In genomic region chr11:71772802-71773201, GRCm38 (mm10) we compare ENCODE assay signal across 10 mouse cellular contexts. TPM values are rescaled to one million over a fixed set of nuclear protein-coding genes. Genes with fewer than 3 reads are reported as not detected.
DNase-seq lines count a peak whose midpoint lies in the region; ATAC-seq and TF ChIP-seq lines count a peak whose summit lies in the region.
"Had no signal": no experiment of that assay in that cellular context is flagged by ENCODE, and none has a peak within 500 bp of the region (broad histone marks: within the 10 kb centered on the region; RNA-seq: fewer than 3 reads in every experiment).

No protein-coding gene starts in this region.

- H3K36me3 ChIP-seq in heart, adult 2 months (ENCODE audit: control insufficient read depth, insufficient read depth, low read length) = no peaks in the 10 kb centered on the region
- H3K36me3 ChIP-seq in liver, embryonic 12.5 days = no peaks in the 10 kb centered on the region
- peaks cover 86% of the 10 kb centered on the region for H3K36me3 ChIP-seq in midbrain, embryonic 12.5 days
- H3K36me3 ChIP-seq: embryonic facial prominence, embryonic 13.5 days; lung, embryonic 15.5 days had no signal

- H3K9ac ChIP-seq in heart, adult 2 months (ENCODE audit: low read depth, low read length) = no peak overlapping the region
- no peak overlapping the region for H3K9ac ChIP-seq in liver, embryonic 12.5 days
- H3K9ac ChIP-seq in midbrain, embryonic 12.5 days (replicated peaks) = no peak overlapping the region
- H3K9ac ChIP-seq: embryonic facial prominence, embryonic 13.5 days; lung, embryonic 15.5 days had no signal

- DNase-seq in heart, adult 2 months = no peak
- DNase-seq in heart, postnatal 4 days = no peak
- DNase-seq in liver = no peak
- no peak for DNase-seq in urinary bladder, postnatal 14 days (ENCODE audit: low spot score)

- no peaks in the 10 kb centered on the region for H3K9me3 ChIP-seq in liver, embryonic 12.5 days (replicated peaks)
- no peaks in the 10 kb centered on the region for H3K9me3 ChIP-seq in midbrain, embryonic 12.5 days
- H3K9me3 ChIP-seq: embryonic facial prominence, embryonic 13.5 days; lung, embryonic 15.5 days had no signal

- TF ChIP-seq CTCF in heart, adult 2 months (IDR thresholded peaks at IDR 0.05) = no peak
- TF ChIP-seq CTCF in cortical plate, adult 2 months (IDR thresholded peaks at IDR 0.05; ENCODE audit: extremely low read depth, insufficient read depth, low read length) = no peak

- peaks cover 12% of the 10 kb centered on the region for H3K4me1 ChIP-seq in heart, adult 2 months (ENCODE audit: control insufficient read depth, insufficient read depth, low read length)
- H3K4me1 ChIP-seq in liver, embryonic 12.5 days = 0 out of 2 replicates have a peak, but pooled peaks cover 3% of the 10 kb centered on the region
- peaks cover 20% of the 10 kb centered on the region for H3K4me1 ChIP-seq in cortical plate, adult 2 months (ENCODE audit: control insufficient read depth, insufficient read depth, low read length)
- H3K4me1 ChIP-seq in midbrain, embryonic 12.5 days = peaks cover 27% of the 10 kb centered on the region
- H3K4me1 ChIP-seq: lung, embryonic 15.5 days had no signal

- peak; percentile 45 for ATAC-seq in liver, embryonic 12.5 days
- ATAC-seq in midbrain, embryonic 12.5 days (ENCODE audit: low FRiP score, low read depth) = no peak
- ATAC-seq: CD4-positive, CD25-positive, alpha-beta regulatory T cell, adult 4 months had no signal

- H3K79me2 ChIP-seq in heart, adult 2 months (replicated peaks; ENCODE audit: control insufficient read depth, insufficient read depth, low read length) = no peaks in the 10 kb centered on the region

- H3K4me2 ChIP-seq in liver, embryonic 12.5 days = no peak overlapping the region
- H3K4me2 ChIP-seq in midbrain, embryonic 12.5 days (replicated peaks) = no peak overlapping the region
- H3K4me2 ChIP-seq: embryonic facial prominence, embryonic 13.5 days; lung, embryonic 15.5 days had no signal

- intact Hi-C loops in heart, adult 2 months (cut with DNase I) = loop anchor here (5.0 to 10.0 kb wide), 3 partner anchors 44 to 258 kb away; no protein-coding TSS in a partner anchor

- H3K4me3 ChIP-seq in heart, adult 2 months = no peak overlapping the region
- no peak overlapping the region for H3K4me3 ChIP-seq in liver, embryonic 12.5 days
- H3K4me3 ChIP-seq in cortical plate, adult 2 months (ENCODE audit: insufficient read depth, low read length) = no peak overlapping the region
- H3K4me3 ChIP-seq in midbrain, embryonic 12.5 days = no peak overlapping the region
- H3K4me3 ChIP-seq: embryonic facial prominence, embryonic 13.5 days; lung, embryonic 15.5 days had no signal

- WGBS in heart, adult 2 months = 32% methylated on average over 4 of the region's 4 CpGs
- WGBS in liver, embryonic 12.5 days (ENCODE audit: insufficient replicate concordance) = 12% methylated on average over 4 of the region's 4 CpGs
- 17% methylated on average over 4 of the region's 4 CpGs for WGBS in midbrain, embryonic 12.5 days

- TF ChIP-seq EP300 in heart, adult 2 months (IDR thresholded peaks at IDR 0.05; ENCODE audit: insufficient read depth, low read depth, low read length) = no peak

- TF ChIP-seq POLR2A in heart, adult 2 months (IDR thresholded peaks at IDR 0.05; ENCODE audit: insufficient read depth, low read depth, low read length) = no peak
- TF ChIP-seq POLR2A in cortical plate, adult 2 months (IDR thresholded peaks at IDR 0.05; ENCODE audit: extremely low read depth, insufficient read depth, low read length) = no peak

- no peaks in the 10 kb centered on the region for H3K27me3 ChIP-seq in heart, adult 2 months (ENCODE audit: control insufficient read depth, insufficient read depth, low read length)
- peaks cover 10% of the 10 kb centered on the region for H3K27me3 ChIP-seq in liver, embryonic 12.5 days (replicated peaks)
- H3K27me3 ChIP-seq in midbrain, embryonic 12.5 days = no peaks in the 10 kb centered on the region; the same call in 1 of the 2 replicates
- H3K27me3 ChIP-seq: lung, embryonic 15.5 days had no signal

- H3K27ac ChIP-seq in heart, adult 2 months = peak overlapping the region; percentile 88
- no peak overlapping the region for H3K27ac ChIP-seq in liver, embryonic 12.5 days
- peak overlapping the region; percentile 62 for H3K27ac ChIP-seq in cortical plate, adult 2 months (ENCODE audit: insufficient read depth, low read length)
- peak overlapping the region; percentile 49 for H3K27ac ChIP-seq in midbrain, embryonic 12.5 days (replicated peaks)
- H3K27ac ChIP-seq: embryonic facial prominence, embryonic 13.5 days; lung, embryonic 15.5 days had no signal

RNA-seq across cellular contexts. Expression of gene Wscd1, which starts 23.1 kb away (rescaled TPM):
- 10 to 100 TPM in 1 of 2 experiments, 1 to 10 TPM in 1; 7.3 to 10.2 TPM for total RNA-seq in heart, adult 2 months (2021)
- 6.8 and 9.1 TPM in 2 replicates for polyA plus RNA-seq in heart, adult 2 months (2012; rRNA removed)
- 1 to 10 TPM; 9.6 TPM for total RNA-seq in heart, postnatal 4 days (2021)
- 0.49 and 0.90 TPM in 2 replicates for polyA plus RNA-seq in liver, embryonic 12.5 days (2016; fragmentation: Nextera tagmentation; extraction: Ambion mirVana)
- polyA plus RNA-seq in cortical plate, adult 2 months (2012; rRNA removed) = 66.6 TPM in 2 replicates
- polyA plus RNA-seq in midbrain, embryonic 12.5 days (2016; fragmentation: Nextera tagmentation; extraction: Ambion mirVana) = 94.6 and 109 TPM in 2 replicates
- polyA plus RNA-seq: CD4-positive, CD25-positive, alpha-beta regulatory T cell, adult 4 months had no signal
